ENCODE assay signal across 8 mouse cellular contexts in genomic region chr2:125782719-125783109, GRCm38 (mm10). TPM values are rescaled to one million over a fixed set of nuclear protein-coding genes. Genes with fewer than 3 reads are reported as not detected.
DNase-seq lines count a peak whose midpoint lies in the region; ATAC-seq and TF ChIP-seq lines count a peak whose summit lies in the region.

Secisbp2l (minus strand) TSS chr2:125782870.

- TF ChIP-seq EP300 in MEL (IDR thresholded peaks at IDR 0.05; ENCODE audit: low read depth in 1 of 2, low read length in 2 of 2) = no peak
- 0 out of 2 replicates have a peak, but pooled peaks have one; percentile 6 for TF ChIP-seq EP300 in lung, postnatal 0 days (IDR thresholded peaks at IDR 0.05)

- H3K9ac ChIP-seq in MEL (ENCODE audit: control insufficient read depth, low read depth, low read length, poor library complexity, severe bottlenecking) = peak within 1 kb of the TSS; percentile 90
- H3K9ac ChIP-seq in lung, postnatal 0 days (replicated peaks; ENCODE audit: low read depth) = peak within 1 kb of the TSS; percentile 88

- peaks cover 0 to 14% of the 10 kb centered on the region in 2 experiments; a peak in 2 of 4 replicates for H3K36me3 ChIP-seq in MEL (ENCODE audit: control insufficient read depth in 1 of 2, insufficient read depth in 2 of 2, low read length in 2 of 2)
- H3K36me3 ChIP-seq in lung, postnatal 0 days (ENCODE audit: insufficient read depth, low read length) = no peaks in the 10 kb centered on the region

- peaks cover 2 to 5% of the 10 kb centered on the region in 2 experiments; a peak in 2 of 4 replicates for H3K4me1 ChIP-seq in MEL (ENCODE audit: control insufficient read depth in 1 of 2, insufficient read depth in 2 of 2, low read length in 2 of 2)
- H3K4me1 ChIP-seq in cerebellum, adult 2 months (ENCODE audit: control insufficient read depth, insufficient read depth, low read length) = peaks cover 5% of the 10 kb centered on the region
- H3K4me1 ChIP-seq in lung, postnatal 0 days (ENCODE audit: insufficient read depth, low read depth, low read length) = peaks cover 6% of the 10 kb centered on the region; the same call in 1 of the 2 replicates

- TF ChIP-seq POLR2A in MEL (IDR thresholded peaks at IDR 0.05; ENCODE audit: control insufficient read depth in 1 of 2, insufficient read depth in 1 of 2, low read depth in 1 of 2, low read length in 2 of 2, poor library complexity in 1 of 2) = peak in 1 of 2 experiments; percentile 51; a peak in 1 of 4 replicates
- peak; percentile 65; the same call in 1 of the 2 replicates for TF ChIP-seq POLR2A in cerebellum, adult 2 months (IDR thresholded peaks at IDR 0.05; ENCODE audit: borderline replicate concordance, insufficient read depth, low read length)

- no peak for TF ChIP-seq RAD21 in MEL (IDR thresholded peaks at IDR 0.05; ENCODE audit: low read depth, low read length)

- peak; percentile 86 to 95 for ATAC-seq in hematopoietic stem cell, adult 5-6 weeks (replicated peaks in 1 of 2; ENCODE audit: insufficient read depth in 1 of 2, low FRiP score in 2 of 2, low TSS enrichment in 1 of 2, low read depth in 1 of 2, poor library complexity in 2 of 2, severe bottlenecking in 2 of 2)
- peak; percentile 97 for ATAC-seq in lung, postnatal 0 days

- peak; percentile 87 for DNase-seq in MEL (ENCODE audit: low read depth, low spot score)
- peak; percentile 96 to 98 for DNase-seq in cerebellum, adult 2 months
- peak; percentile 84 for DNase-seq in forelimb bud, embryonic 11.5 days (ENCODE audit: low read depth, low spot score)
- peak; percentile 92 for DNase-seq in layer of hippocampus, adult 9-11 months
- DNase-seq in lung, postnatal 0 days (ENCODE audit: low spot score) = peak; percentile 96
- peak; percentile 96 for DNase-seq in ovary, postnatal 14 days (ENCODE audit: low spot score)
- DNase-seq in thymus, postnatal 14 days = peak; percentile 92

- H3K9me3 ChIP-seq in MEL (replicated peaks; ENCODE audit: insufficient read depth, low read length) = no peaks in the 10 kb centered on the region
- H3K9me3 ChIP-seq in lung, postnatal 0 days (ENCODE audit: low read length) = no peaks in the 10 kb centered on the region

- H3K27ac ChIP-seq in MEL (ENCODE audit: control insufficient read depth, low read depth, low read length) = 0 out of 2 replicates have a peak within 1 kb of the TSS, but pooled peaks have one; percentile 27
- peak within 1 kb of the TSS; percentile 58 for H3K27ac ChIP-seq in cerebellum, adult 2 months (ENCODE audit: insufficient read depth, low read length)
- H3K27ac ChIP-seq in lung, postnatal 0 days (ENCODE audit: low read length) = peak within 1 kb of the TSS; percentile 96

- peak within 1 kb of the TSS; percentile 64 for H3K4me2 ChIP-seq in lung, postnatal 0 days (replicated peaks; ENCODE audit: low read depth, low read length)

- TF ChIP-seq CTCF in MEL (IDR thresholded peaks at IDR 0.05 in 2 of 3, conservative IDR thresholded peaks at IDR 0.05 in 1 of 3; ENCODE audit: control insufficient read depth in 1 of 3, insufficient read depth in 1 of 3, low read depth in 2 of 3, low read length in 3 of 3, poor library complexity in 1 of 3, severe bottlenecking in 1 of 3) = 0 out of 6 replicates have a peak, but pooled peaks of 1 of the 3 experiments have one; percentile 0
- TF ChIP-seq CTCF in cerebellum, adult 2 months (IDR thresholded peaks at IDR 0.05; ENCODE audit: borderline replicate concordance, insufficient read depth, low read depth, low read length) = no peak
- TF ChIP-seq CTCF in lung, postnatal 0 days (IDR thresholded peaks at IDR 0.05) = 0 out of 2 replicates have a peak, but pooled peaks have one; percentile 9

- under 1% methylated on average over 25 of the region's 28 CpGs for WGBS in cerebellum, adult 2 months
- WGBS in lung, postnatal 0 days = under 1% methylated on average over 25 of the region's 28 CpGs

- no peaks in the 10 kb centered on the region for H3K27me3 ChIP-seq in MEL (ENCODE audit: control insufficient read depth in 1 of 2, insufficient read depth in 2 of 2, low read length in 2 of 2)
- no peaks in the 10 kb centered on the region for H3K27me3 ChIP-seq in cerebellum, adult 2 months (ENCODE audit: control insufficient read depth, insufficient read depth, low read length)
- no peaks in the 10 kb centered on the region for H3K27me3 ChIP-seq in lung, postnatal 0 days (replicated peaks; ENCODE audit: insufficient read depth, low read length)

- H3K79me2 ChIP-seq in MEL (ENCODE audit: control insufficient read depth, insufficient read depth, low read length, poor library complexity) = peaks cover 12% of the 10 kb centered on the region

- H3K4me3 ChIP-seq in MEL (ENCODE audit: control insufficient read depth in 1 of 2, insufficient read depth in 1 of 2, low read depth in 2 of 2, low read length in 2 of 2) = peak within 1 kb of the TSS; percentile 87 to 89
- H3K4me3 ChIP-seq in cerebellum, adult 2 months (replicated peaks; ENCODE audit: insufficient read depth, low read depth, low read length) = peak within 1 kb of the TSS; percentile 74
- H3K4me3 ChIP-seq in lung, postnatal 0 days (ENCODE audit: low read depth, low read length) = peak within 1 kb of the TSS; percentile 99

TF ChIP-seq in MEL, 35 proteins besides CTCF, POLR2A, EP300 and RAD21:
- peak; percentile 91 for TF ChIP-seq SIN3A (IDR thresholded peaks at IDR 0.05; ENCODE audit: low read length)
- no peak; the same call in 1 of the 2 replicates for TF ChIP-seq KAT2A (conservative IDR thresholded peaks at IDR 0.05; ENCODE audit: low read depth, low read length)
- no peak for TF ChIP-seq ZNF384 (IDR thresholded peaks at IDR 0.05; ENCODE audit: low read depth, low read length)
- no peak for TF ChIP-seq TBP (IDR thresholded peaks at IDR 0.05; ENCODE audit: low read depth, low read length)
- TF ChIP-seq USF1 (IDR thresholded peaks at IDR 0.05; ENCODE audit: low read depth, low read length) = peak; percentile 55; the same call in 1 of the 2 replicates
- no peak for TF ChIP-seq MAFK (IDR thresholded peaks at IDR 0.05; ENCODE audit: borderline replicate concordance, low read depth, low read length)
- TF ChIP-seq TAL1 (IDR thresholded peaks at IDR 0.05; ENCODE audit: low read length) = no peak
- TF ChIP-seq CHD2 (IDR thresholded peaks at IDR 0.05; ENCODE audit: low read length) = no peak
- no peak for TF ChIP-seq UBTF (IDR thresholded peaks at IDR 0.05; ENCODE audit: borderline replicate concordance, insufficient read depth, low read depth, low read length)
- no peak for TF ChIP-seq BHLHE40 (IDR thresholded peaks at IDR 0.05; ENCODE audit: borderline replicate concordance, low read depth, low read length)
- TF ChIP-seq MYB (IDR thresholded peaks at IDR 0.05; ENCODE audit: low read depth, low read length) = no peak
- peak; percentile 97 for TF ChIP-seq MAZ (IDR thresholded peaks at IDR 0.05; ENCODE audit: low read depth, low read length)
- 0 out of 2 replicates have a peak, but pooled peaks have one; percentile 23 for TF ChIP-seq MAX (IDR thresholded peaks at IDR 0.05; ENCODE audit: low read length)
- TF ChIP-seq GABPA (IDR thresholded peaks at IDR 0.05; ENCODE audit: low read depth, low read length) = no peak
- no peak for TF ChIP-seq ZMIZ1 (IDR thresholded peaks at IDR 0.05; ENCODE audit: low read depth, low read length)
- TF ChIP-seq TCF12 (IDR thresholded peaks at IDR 0.05; ENCODE audit: low read depth, low read length) = 0 out of 2 replicates have a peak, but pooled peaks have one; percentile 25
- TF ChIP-seq POLR2AphosphoS2 (IDR thresholded peaks at IDR 0.05; ENCODE audit: low read length) = no peak
- no peak for TF ChIP-seq ZKSCAN1 (IDR thresholded peaks at IDR 0.05; ENCODE audit: low read depth, low read length)
- TF ChIP-seq CHD1 (IDR thresholded peaks at IDR 0.05; ENCODE audit: low read depth, low read length) = no peak
- no peak for TF ChIP-seq ZC3H11A (IDR thresholded peaks at IDR 0.05; ENCODE audit: low read depth, low read length)
- no peak for TF ChIP-seq MYC (IDR thresholded peaks at IDR 0.05; ENCODE audit: low read depth, low read length)
- peak; percentile 62 for TF ChIP-seq NELFE (IDR thresholded peaks at IDR 0.05; ENCODE audit: low read depth, low read length)
- no peak for TF ChIP-seq JUND (IDR thresholded peaks at IDR 0.05; ENCODE audit: low read depth, low read length)
- TF ChIP-seq RCOR1 (IDR thresholded peaks at IDR 0.05; ENCODE audit: low read depth, low read length) = no peak
- no peak for TF ChIP-seq SMC3 (IDR thresholded peaks at IDR 0.05; ENCODE audit: low read depth, low read length)
- peak; percentile 90 for TF ChIP-seq ETS1 (IDR thresholded peaks at IDR 0.05; ENCODE audit: low read depth, low read length)
- TF ChIP-seq MXI1 (IDR thresholded peaks at IDR 0.05; ENCODE audit: low read depth, low read length) = 0 out of 2 replicates have a peak, but pooled peaks have one; percentile 33
- no peak for TF ChIP-seq GATA1 (IDR thresholded peaks at IDR 0.05; ENCODE audit: low read depth, low read length)
- TF ChIP-seq E2F4 (IDR thresholded peaks at IDR 0.05; ENCODE audit: borderline replicate concordance, low read depth, low read length) = no peak
- TF ChIP-seq USF2 (IDR thresholded peaks at IDR 0.05; ENCODE audit: borderline replicate concordance in 1 of 2, insufficient read depth in 1 of 2, low read depth in 1 of 2, low read length in 2 of 2) = no peak
- 0 out of 2 replicates have a peak, but pooled peaks have one; percentile 25 for TF ChIP-seq NRF1 (IDR thresholded peaks at IDR 0.05; ENCODE audit: insufficient read depth, low read depth, low read length, poor library complexity, severe bottlenecking)
- no peak for TF ChIP-seq MEF2A (IDR thresholded peaks at IDR 0.05; ENCODE audit: extremely low read depth, insufficient replicate concordance, low read depth, low read length, poor library complexity, severe bottlenecking)
- peak; percentile 83 for TF ChIP-seq HCFC1 (IDR thresholded peaks at IDR 0.05; ENCODE audit: low read depth, low read length)
- no peak for TF ChIP-seq POLR2AphosphoS5 (IDR thresholded peaks at IDR 0.05; ENCODE audit: borderline replicate concordance, low read depth, low read length)
- 0 out of 2 replicates have a peak, but pooled peaks have one; percentile 68 for TF ChIP-seq ELF1 (IDR thresholded peaks at IDR 0.05; ENCODE audit: low read depth, low read length)

RNA-seq across cellular contexts. Expression of gene Secisbp2l, which starts in this region (rescaled TPM):
- total RNA-seq in MEL (2012; rRNA removed) = 7.3 and 7.6 TPM in 2 replicates
- polyA plus RNA-seq in MEL (2012; ENCODE audit: insufficient read depth in 1 of 2, insufficient read length in 2 of 2, low read depth in 1 of 2, low replicate concordance in 2 of 2, missing spikeins in 1 of 2) = 10 to 100 TPM in 1 of 2 experiments, not detected in 1; 10.9 TPM
- 36.8 and 37.7 TPM in 2 replicates for polyA plus RNA-seq in cerebellum, adult 2 months (2012; rRNA removed)
- total RNA-seq in hematopoietic stem cell, adult 5-6 weeks (2017) = 24.8 and 25.1 TPM in 2 replicates
- polyA plus RNA-seq in lung, postnatal 0 days (2015; fragmentation: Nextera tagmentation; extraction: Ambion mirVana) = 43.3 and 45.3 TPM in 2 replicates

Comparison
In these comparisons a context has a peak if more than half of its experiments do, and no peak if none do; other contexts are left out.
1. Peak in every context shown above with its lines: DNase-seq, ATAC-seq, H3K4me3 ChIP-seq and H3K27ac ChIP-seq.
2. H3K27ac ChIP-seq: peak in every context shown above with its lines; median percentile 96 in lung, postnatal 0 days; 58 in cerebellum, adult 2 months; 27 in MEL.